28 mouse cellular contexts compared by ENCODE assay signal in genomic region chr12:81088131-81088530, GRCm38 (mm10).
"Had no signal": no experiment of that assay in that cellular context is flagged by ENCODE, and none has a peak within 500 bp of the region (broad histone marks: within the 10 kb centered on the region; RNA-seq: fewer than 3 reads in every experiment).

No protein-coding gene starts in this region.

- H3K4me3 ChIP-seq: embryonic facial prominence, embryonic 10.5 days; embryonic facial prominence, embryonic 12.5 days; embryonic facial prominence, embryonic 13.5 days; embryonic facial prominence, embryonic 15.5 days; erythroblast, embryonic 14.5 days; forebrain, embryonic 10.5 days; forebrain, embryonic 12.5 days; forebrain, embryonic 13.5 days; forebrain, embryonic 15.5 days; gastrocnemius, adult 2 months; heart, adult 2 months had no signal

- H3K27me3 ChIP-seq: embryonic facial prominence, embryonic 12.5 days; embryonic facial prominence, embryonic 13.5 days; embryonic facial prominence, embryonic 15.5 days; forebrain, embryonic 12.5 days; forebrain, embryonic 13.5 days; forebrain, embryonic 15.5 days had no signal

- DNase-seq: cerebellum, adult 18-20 months; cerebellum, adult 2 months; cerebellum, adult 8-10 months; cerebellum, adult 9-10 months; cerebellum, adult 9-11 months; cerebellum, postnatal 10 days; cerebellum, postnatal 14 days; cerebellum, postnatal 25 days; cerebellum, postnatal 36 days; embryo, embryonic 11 days; forebrain, postnatal 0 days; gastrocnemius, adult 2 months; gastrocnemius, postnatal 10 days; gastrocnemius, postnatal 14 days; gastrocnemius, postnatal 25 days; gastrocnemius, postnatal 36 days; heart, adult 18-20 months; heart, adult 2 months had no signal

- H3K4me2 ChIP-seq: embryonic facial prominence, embryonic 12.5 days; embryonic facial prominence, embryonic 13.5 days; embryonic facial prominence, embryonic 15.5 days; forebrain, embryonic 12.5 days; forebrain, embryonic 13.5 days; forebrain, embryonic 15.5 days had no signal

- H3K9me3 ChIP-seq: embryonic facial prominence, embryonic 10.5 days; embryonic facial prominence, embryonic 12.5 days; embryonic facial prominence, embryonic 13.5 days; embryonic facial prominence, embryonic 15.5 days; forebrain, embryonic 10.5 days; forebrain, embryonic 12.5 days; forebrain, embryonic 13.5 days; forebrain, embryonic 15.5 days had no signal

- H3K4me1 ChIP-seq: embryonic facial prominence, embryonic 12.5 days; embryonic facial prominence, embryonic 13.5 days; embryonic facial prominence, embryonic 15.5 days had no signal

- ATAC-seq: forebrain, embryonic 13.5 days; forebrain, embryonic 15.5 days; forebrain, embryonic 16.5 days; forebrain, postnatal 0 days had no signal

- H3K9ac ChIP-seq: embryonic facial prominence, embryonic 12.5 days; embryonic facial prominence, embryonic 13.5 days; embryonic facial prominence, embryonic 15.5 days; forebrain, embryonic 12.5 days; forebrain, embryonic 13.5 days; forebrain, embryonic 15.5 days; forebrain, postnatal 0 days had no signal

- H3K36me3 ChIP-seq: embryonic facial prominence, embryonic 10.5 days; embryonic facial prominence, embryonic 12.5 days; embryonic facial prominence, embryonic 13.5 days; embryonic facial prominence, embryonic 15.5 days; forebrain, embryonic 10.5 days; forebrain, embryonic 12.5 days; forebrain, embryonic 15.5 days had no signal

- H3K27ac ChIP-seq: embryonic facial prominence, embryonic 10.5 days; embryonic facial prominence, embryonic 12.5 days; embryonic facial prominence, embryonic 13.5 days; embryonic facial prominence, embryonic 15.5 days; forebrain, embryonic 10.5 days; forebrain, embryonic 12.5 days; forebrain, embryonic 13.5 days; forebrain, embryonic 15.5 days; gastrocnemius, adult 2 months; heart, adult 2 months had no signal
